Mouse (Mus musculus): ENCODE results near the gene Crebzf.

Crebzf gene

GRCm38 (mm10) chr7:90476313-90477245 is 34.0 kb downstream of the Crebzf start, which contains the start of gene Dlg2:
Dlg2 (plus strand) TSS chr7:90476672.
- no peak for DNase-seq (ENCODE audit: low read depth, low spot score)

GRCm38 (mm10) chr7:90482607-90483006 is 40.1 kb downstream of the Crebzf start:
- no peak for DNase-seq (ENCODE audit: low read depth, low spot score)

All from brain, embryonic 18.5 days (tissue).